Mouse (Mus musculus): Measurements from ENCODE around the gene Slc7a4. TPM values are rescaled to one million over a fixed set of nuclear protein-coding genes. Genes with fewer than 3 reads are reported as not detected.
A peak's percentile ranks its signal among the peaks of the same experiment; 100 is the strongest.

Gene Slc7a4
- polyA plus RNA-seq, 1 experiment from 2014 or later, result 1.1 TPM

DNA sequence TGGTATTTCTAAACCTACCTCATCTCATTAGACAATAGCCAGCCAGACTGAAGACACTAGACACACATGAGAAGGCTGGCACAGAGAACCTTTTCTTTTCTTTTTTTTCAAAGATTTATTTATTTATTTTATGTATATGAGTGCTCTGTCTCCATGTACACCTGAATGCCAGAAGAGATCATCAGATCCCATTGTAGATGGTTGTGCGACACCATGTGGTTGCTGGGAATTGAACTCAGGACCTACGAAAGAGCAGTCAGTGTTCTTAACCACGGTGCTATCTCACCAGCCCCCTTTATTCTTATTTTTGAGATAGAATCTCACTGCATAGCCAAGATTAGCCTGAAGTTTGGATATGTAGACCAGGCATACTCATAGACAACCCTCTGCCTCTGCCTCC lies 46.4 kb downstream of the Slc7a4 start:
- DNase-seq (ENCODE audit: low spot score) (no peak), ATAC-seq (ENCODE audit: insufficient number of reproducible peaks, low FRiP score, low TSS enrichment, low read depth) (no peak)
- Histone ChIP-seq H3K36me3 (ENCODE audit: control insufficient read depth, insufficient read depth, low read length) (no peaks in the 10 kb centered on the region), H3K27ac (replicated peaks; ENCODE audit: low read depth, low read length) (no peak overlapping the region), H3K4me1 (ENCODE audit: control insufficient read depth, insufficient read depth, low read length) (peaks cover 3% of the 10 kb centered on the region; the same call in 1 of the 2 replicates), H3K4me2 (ENCODE audit: low read depth, severe bottlenecking) (no peak overlapping the region), H3K9ac (ENCODE audit: low read length) (no peak overlapping the region), H3K4me3 (ENCODE audit: low read depth, low read length) (no peak overlapping the region), H3K9me3 (ENCODE audit: control insufficient read depth, low read length) (no peaks in the 10 kb centered on the region), H3K27me3 (ENCODE audit: control insufficient read depth, insufficient read depth, low read length) (no peaks in the 10 kb centered on the region)
- 93% methylated on average over 3 of the region's 3 CpGs for WGBS

GRCm38 (mm10) chr16:17532676-17533329 lies 50.2 kb downstream of the Slc7a4 start:
- ATAC-seq (ENCODE audit: insufficient number of reproducible peaks, low FRiP score, low TSS enrichment, low read depth) (no peak), DNase-seq (ENCODE audit: low spot score) (no peak)
- no peak overlapping the region for H3K4me3 ChIP-seq (ENCODE audit: low read depth, low read length)
- H3K9ac ChIP-seq (ENCODE audit: low read length), result no peak overlapping the region
- peaks cover 4% of the 10 kb centered on the region; the same call in 1 of the 2 replicates for H3K4me1 ChIP-seq (ENCODE audit: control insufficient read depth, insufficient read depth, low read length)
- H3K36me3 ChIP-seq (ENCODE audit: control insufficient read depth, insufficient read depth, low read length), result peaks cover 7% of the 10 kb centered on the region
- H3K27ac ChIP-seq (replicated peaks; ENCODE audit: low read depth, low read length), result no peak overlapping the region
- no peaks in the 10 kb centered on the region for H3K9me3 ChIP-seq (ENCODE audit: control insufficient read depth, low read length)
- no peaks in the 10 kb centered on the region for H3K27me3 ChIP-seq (ENCODE audit: control insufficient read depth, insufficient read depth, low read length)
- 73% methylated on average over 14 of the region's 14 CpGs for WGBS
- H3K4me2 ChIP-seq (ENCODE audit: low read depth, severe bottlenecking), result no peak overlapping the region

GRCm38 (mm10) chr16:17532271-17532670 lies 50.7 kb downstream of the Slc7a4 start:
- H3K4me2 ChIP-seq (ENCODE audit: low read depth, severe bottlenecking), result no peak overlapping the region
- ATAC-seq (ENCODE audit: insufficient number of reproducible peaks, low FRiP score, low TSS enrichment, low read depth), result no peak
- no peak for DNase-seq (ENCODE audit: low spot score)
- no peaks in the 10 kb centered on the region for H3K9me3 ChIP-seq (ENCODE audit: control insufficient read depth, low read length)
- 62% methylated on average over 4 of the region's 4 CpGs for WGBS
- H3K4me1 ChIP-seq (ENCODE audit: control insufficient read depth, insufficient read depth, low read length), result peaks cover 4% of the 10 kb centered on the region; the same call in 1 of the 2 replicates
- no peak overlapping the region for H3K4me3 ChIP-seq (ENCODE audit: low read depth, low read length)
- H3K36me3 ChIP-seq (ENCODE audit: control insufficient read depth, insufficient read depth, low read length), result peaks cover 7% of the 10 kb centered on the region
- no peak overlapping the region for H3K27ac ChIP-seq (replicated peaks; ENCODE audit: low read depth, low read length)
- H3K9ac ChIP-seq (ENCODE audit: low read length), result no peak overlapping the region
- H3K27me3 ChIP-seq (ENCODE audit: control insufficient read depth, insufficient read depth, low read length), result no peaks in the 10 kb centered on the region

DNA sequence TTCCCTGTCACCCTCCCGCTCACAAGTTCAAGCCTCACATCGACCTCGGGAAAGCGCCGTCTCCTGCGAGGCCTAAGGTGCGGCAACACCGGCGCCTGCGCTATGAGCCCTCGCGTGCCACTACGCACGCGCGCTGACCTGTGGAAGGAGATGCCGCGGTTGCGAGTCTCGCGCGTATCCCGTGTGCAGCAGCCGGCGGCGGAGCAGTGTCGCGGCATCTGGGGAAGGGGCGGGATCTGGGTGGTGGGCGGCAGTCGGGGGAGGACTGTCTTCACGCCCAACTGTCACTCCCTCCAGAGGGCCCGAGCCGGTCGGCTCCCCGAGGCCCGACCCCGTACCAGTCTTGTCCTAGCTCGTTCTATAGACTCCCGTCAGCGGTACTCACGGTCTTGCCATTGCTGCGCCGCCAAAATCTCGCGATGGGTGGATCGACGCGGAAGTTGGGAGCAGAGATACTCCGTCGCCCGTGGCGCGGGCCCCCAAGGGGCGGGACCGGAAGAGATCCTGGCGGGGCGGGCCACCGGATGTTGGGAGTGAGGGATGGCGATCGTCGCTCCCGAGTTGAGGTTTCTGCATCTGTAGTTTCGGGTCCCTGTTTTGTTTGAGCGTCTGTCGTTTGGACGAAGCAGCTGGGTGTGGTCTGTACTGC lies 52.2 kb downstream of the Slc7a4 start, which contains the start of gene Thap7:
Gene Thap7 (minus strand): TSS at position 497 of the 649 bp plus-strand sequence.
- peak within 1 kb of the TSS; percentile 92 for H3K4me2 ChIP-seq (ENCODE audit: low read depth, severe bottlenecking)
- peaks cover 16% of the 10 kb centered on the region for H3K36me3 ChIP-seq (ENCODE audit: control insufficient read depth, insufficient read depth, low read length)
- peak within 1 kb of the TSS; percentile 91 for H3K27ac ChIP-seq (replicated peaks; ENCODE audit: low read depth, low read length)
- H3K9ac ChIP-seq (ENCODE audit: low read length), result peak within 1 kb of the TSS; percentile 82
- peak within 1 kb of the TSS; percentile 67 for H3K4me3 ChIP-seq (ENCODE audit: low read depth, low read length)
- DNase-seq (ENCODE audit: low spot score) (peak; percentile 99), ATAC-seq (ENCODE audit: insufficient number of reproducible peaks, low FRiP score, low TSS enrichment, low read depth) (peak; percentile 94)
- under 1% methylated on average over 65 of the region's 67 CpGs for WGBS
- H3K9me3 ChIP-seq (ENCODE audit: control insufficient read depth, low read length), result no peaks in the 10 kb centered on the region
- H3K27me3 ChIP-seq (ENCODE audit: control insufficient read depth, insufficient read depth, low read length), result no peaks in the 10 kb centered on the region
- peaks cover 4% of the 10 kb centered on the region; the same call in 1 of the 2 replicates for H3K4me1 ChIP-seq (ENCODE audit: control insufficient read depth, insufficient read depth, low read length)

DNA sequence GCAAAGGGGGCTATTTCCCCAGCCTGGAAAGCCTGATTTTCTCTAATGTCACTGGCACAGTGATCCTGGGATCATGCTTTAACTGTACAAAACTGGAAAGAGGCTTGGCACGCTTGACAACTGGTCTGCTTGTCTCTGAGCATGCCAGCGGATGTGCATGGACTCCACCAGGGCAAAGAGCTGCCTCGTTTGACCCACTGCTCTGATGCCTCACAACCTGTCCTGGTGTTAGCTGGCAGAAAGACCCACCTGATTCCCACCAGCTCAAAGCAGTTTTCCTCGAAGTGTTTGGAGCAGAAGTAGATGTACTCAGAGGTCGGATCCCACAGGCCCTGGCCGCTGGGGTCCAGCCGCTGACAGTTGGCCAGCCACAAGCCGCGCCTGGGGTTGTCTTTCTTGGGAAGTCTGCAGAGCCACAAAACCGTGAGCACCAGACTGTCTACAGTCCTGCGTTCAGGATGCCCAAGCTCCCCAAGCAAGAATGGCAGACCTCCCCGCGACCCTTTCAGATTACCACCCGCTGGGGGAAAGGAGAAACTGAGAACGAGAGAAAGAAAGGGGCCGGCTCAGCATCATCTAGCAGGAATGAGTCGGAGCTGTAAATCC lies 52.9 kb downstream of the Slc7a4 start:
- no peak for DNase-seq (ENCODE audit: low spot score)
- Histone ChIP-seq H3K9me3 (ENCODE audit: control insufficient read depth, low read length) (no peaks in the 10 kb centered on the region), H3K27ac (replicated peaks; ENCODE audit: low read depth, low read length) (peak overlapping the region; percentile 91), H3K4me3 (ENCODE audit: low read depth, low read length) (peak overlapping the region; percentile 67), H3K9ac (ENCODE audit: low read length) (peak overlapping the region; percentile 82), H3K36me3 (ENCODE audit: control insufficient read depth, insufficient read depth, low read length) (peaks cover 22% of the 10 kb centered on the region), H3K4me2 (ENCODE audit: low read depth, severe bottlenecking) (peak overlapping the region; percentile 92), H3K4me1 (ENCODE audit: control insufficient read depth, insufficient read depth, low read length) (peaks cover 4% of the 10 kb centered on the region; the same call in 1 of the 2 replicates), H3K27me3 (ENCODE audit: control insufficient read depth, insufficient read depth, low read length) (no peaks in the 10 kb centered on the region)
- WGBS, result 20% methylated on average over 17 of the region's 17 CpGs
- ATAC-seq (ENCODE audit: insufficient number of reproducible peaks, low FRiP score, low TSS enrichment, low read depth), result no peak

- H3K9me3 ChIP-seq (ENCODE audit: control insufficient read depth, low read length), result no peaks in the 10 kb centered on the region
- 91% methylated on average over 13 of the region's 13 CpGs for WGBS
These were observed 54.7 kb downstream of the Slc7a4 start for GRCm38 (mm10) chr16:17528276-17528675.

DNA sequence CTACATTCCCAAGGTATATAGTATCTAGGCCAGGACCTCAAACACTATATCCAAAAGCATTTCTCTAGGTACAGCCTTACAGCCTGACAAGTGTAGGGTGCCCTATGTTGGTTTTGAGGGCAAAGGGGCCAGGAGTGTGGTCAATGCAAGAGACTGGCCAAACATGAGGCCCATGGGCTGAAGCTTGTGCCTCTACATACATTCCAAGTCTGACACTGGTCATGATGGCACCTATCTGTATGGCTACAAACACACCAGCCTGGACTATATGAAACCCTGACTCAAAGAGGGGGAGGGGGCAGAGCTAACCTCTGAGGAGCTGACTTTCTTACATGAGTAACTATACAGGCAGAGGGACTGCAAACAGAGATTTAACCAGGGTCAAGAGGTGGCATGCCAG lies 55.4 kb downstream of the Slc7a4 start:
- Histone ChIP-seq H3K36me3 (ENCODE audit: control insufficient read depth, insufficient read depth, low read length) (peaks cover 37% of the 10 kb centered on the region), H3K9ac (ENCODE audit: low read length) (no peak overlapping the region), H3K27me3 (ENCODE audit: control insufficient read depth, insufficient read depth, low read length) (no peaks in the 10 kb centered on the region), H3K4me1 (ENCODE audit: control insufficient read depth, insufficient read depth, low read length) (peaks cover 4% of the 10 kb centered on the region; the same call in 1 of the 2 replicates), H3K4me2 (ENCODE audit: low read depth, severe bottlenecking) (no peak overlapping the region), H3K27ac (replicated peaks; ENCODE audit: low read depth, low read length) (no peak overlapping the region), H3K9me3 (ENCODE audit: control insufficient read depth, low read length) (no peaks in the 10 kb centered on the region), H3K4me3 (ENCODE audit: low read depth, low read length) (no peak overlapping the region)
- DNase-seq (ENCODE audit: low spot score), result no peak
- no peak for ATAC-seq (ENCODE audit: insufficient number of reproducible peaks, low FRiP score, low TSS enrichment, low read depth)

More at GRCm38 (mm10) chr16:17528276-17528675, 54.7 kb downstream of the Slc7a4 start:
- no peak for DNase-seq (ENCODE audit: low spot score)
- Histone ChIP-seq H3K27me3 (ENCODE audit: control insufficient read depth, insufficient read depth, low read length) (no peaks in the 10 kb centered on the region), H3K4me1 (ENCODE audit: control insufficient read depth, insufficient read depth, low read length) (peaks cover 4% of the 10 kb centered on the region; the same call in 1 of the 2 replicates), H3K9ac (ENCODE audit: low read length) (no peak overlapping the region), H3K4me2 (ENCODE audit: low read depth, severe bottlenecking) (no peak overlapping the region), H3K27ac (replicated peaks; ENCODE audit: low read depth, low read length) (no peak overlapping the region), H3K36me3 (ENCODE audit: control insufficient read depth, insufficient read depth, low read length) (peaks cover 33% of the 10 kb centered on the region), H3K4me3 (ENCODE audit: low read depth, low read length) (no peak overlapping the region)
- ATAC-seq (ENCODE audit: insufficient number of reproducible peaks, low FRiP score, low TSS enrichment, low read depth), result no peak

DNA sequence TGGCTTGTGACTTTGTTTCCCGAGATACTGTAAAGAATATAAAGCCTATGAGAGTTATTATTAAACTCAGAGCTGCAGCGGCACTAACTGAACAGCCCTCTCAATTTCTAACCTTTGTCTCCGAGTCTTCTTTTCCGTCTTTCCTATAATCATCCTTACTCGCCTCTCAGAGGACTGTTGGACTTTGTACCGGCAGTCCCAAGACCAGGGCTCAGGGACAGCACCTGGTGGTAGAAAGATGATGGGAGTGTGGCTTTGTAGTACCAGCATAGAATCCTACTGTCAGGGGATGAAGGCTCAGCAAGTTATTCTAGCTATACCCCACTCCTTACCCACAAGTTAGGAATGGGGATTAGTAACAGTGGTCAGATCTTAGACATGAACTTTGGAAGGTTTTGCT lies 56.8 kb downstream of the Slc7a4 start:
- Histone ChIP-seq H3K9me3 (ENCODE audit: control insufficient read depth, low read length) (no peaks in the 10 kb centered on the region), H3K4me2 (ENCODE audit: low read depth, severe bottlenecking) (no peak overlapping the region), H3K36me3 (ENCODE audit: control insufficient read depth, insufficient read depth, low read length) (peaks cover 49% of the 10 kb centered on the region), H3K27me3 (ENCODE audit: control insufficient read depth, insufficient read depth, low read length) (no peaks in the 10 kb centered on the region), H3K9ac (ENCODE audit: low read length) (no peak overlapping the region), H3K27ac (replicated peaks; ENCODE audit: low read depth, low read length) (no peak overlapping the region), H3K4me1 (ENCODE audit: control insufficient read depth, insufficient read depth, low read length) (no peaks in the 10 kb centered on the region), H3K4me3 (ENCODE audit: low read depth, low read length) (no peak overlapping the region)
- WGBS, result 89% methylated on average over 6 of the region's 6 CpGs
- no peak for DNase-seq (ENCODE audit: low spot score)
- no peak for ATAC-seq (ENCODE audit: insufficient number of reproducible peaks, low FRiP score, low TSS enrichment, low read depth)

All from limb, embryonic 11.5 days (tissue).